Mouse (Mus musculus) bone marrow, adult 2 months (tissue): ENCODE results near the gene Spats2. TPM values are rescaled to one million over a fixed set of nuclear protein-coding genes. Genes with fewer than 3 reads are reported as not detected.
A peak's percentile ranks its signal among the peaks of the same experiment; 100 is the strongest.

Source experiments
- H3K27ac ChIP-seq: fragments of 200-500 bp; 2 replicates; pipeline ENCODE4 v1.5.1; 2012; ENCODE audit warnings: low read depth, mild to moderate bottlenecking, control low read depth, inconsistent platforms, low read length; ENCODE audit not compliant: control insufficient read depth, poor library complexity, insufficient read depth
- H3K4me1 ChIP-seq: fragments of 200-500 bp; 2 replicates; pipeline ENCODE4 v1.6.1; 2011; ENCODE audit warnings: low read length; ENCODE audit not compliant: control insufficient read depth, insufficient read depth
- H3K4me3 ChIP-seq: fragments of 200-500 bp; replicated peaks from 2 replicates; pipeline ENCODE3; 2011; ENCODE audit warnings: mild to moderate bottlenecking, low read depth, low read length, control low read depth; ENCODE audit not compliant: control insufficient read depth
- CTCF ChIP-seq: fragments of 200-500 bp; IDR thresholded peaks from 2 replicates; pipeline ENCODE4 v1.5.1; 2011; ENCODE audit warnings: low read length, control low read depth; ENCODE audit not compliant: control insufficient read depth, insufficient read depth
- POLR2A ChIP-seq: fragments of 200-500 bp; IDR thresholded peaks from 2 replicates; pipeline ENCODE4 v1.6.1; 2011; ENCODE audit warnings: low read depth, mild to moderate bottlenecking, control low read depth, low read length, borderline replicate concordance; ENCODE audit not compliant: control insufficient read depth
- WGBS: fragments of 180-500 bp; shearing (Covaris S2); methylation state at CpG from one replicate; pipeline ENCODE4 v1.1.7; 2018; 5-methylcytosine and 5-hydroxymethylcytosine counted together
- polyA plus RNA-seq: library from polyadenylated mRNA; stranded (reverse); fragments of >200 nt; gene quantifications from 2 replicates; pipeline ENCODE4 v1.2.4, GENCODE M21; 2011; ENCODE audit warnings: low replicate concordance; ENCODE audit not compliant: missing spikeins, insufficient read depth, insufficient read length

The Spats2 gene
- polyA plus RNA-seq, 1 experiment = 2.5 TPM

GRCm38 (mm10) chr15:99195043-99195442 is 69.3 kb downstream of the Spats2 start:
- Histone ChIP-seq H3K4me3 (no peak overlapping the region), H3K27ac (no peak overlapping the region), H3K4me1 (no peaks in the 10 kb centered on the region)
- TF ChIP-seq POLR2A (no peak), CTCF (no peak)
- WGBS = 81% methylated on average over 6 of the region's 6 CpGs

- no peak overlapping the region for H3K4me3 ChIP-seq
- no peaks in the 10 kb centered on the region for H3K4me1 ChIP-seq
- H3K27ac ChIP-seq = no peak overlapping the region
- TF ChIP-seq CTCF (no peak), POLR2A (no peak)
These were observed 73.0 kb downstream of the Spats2 start for GRCm38 (mm10) chr15:99198761-99199160.

GRCm38 (mm10) chr15:99205959-99206358 is 80.2 kb downstream of the Spats2 start:
- Histone ChIP-seq H3K4me3 (no peak overlapping the region), H3K27ac (no peak overlapping the region), H3K4me1 (no peaks in the 10 kb centered on the region)
- TF ChIP-seq CTCF = no peak
- no peak for TF ChIP-seq POLR2A
- WGBS = 80% methylated on average over 8 of the region's 8 CpGs

DNA sequence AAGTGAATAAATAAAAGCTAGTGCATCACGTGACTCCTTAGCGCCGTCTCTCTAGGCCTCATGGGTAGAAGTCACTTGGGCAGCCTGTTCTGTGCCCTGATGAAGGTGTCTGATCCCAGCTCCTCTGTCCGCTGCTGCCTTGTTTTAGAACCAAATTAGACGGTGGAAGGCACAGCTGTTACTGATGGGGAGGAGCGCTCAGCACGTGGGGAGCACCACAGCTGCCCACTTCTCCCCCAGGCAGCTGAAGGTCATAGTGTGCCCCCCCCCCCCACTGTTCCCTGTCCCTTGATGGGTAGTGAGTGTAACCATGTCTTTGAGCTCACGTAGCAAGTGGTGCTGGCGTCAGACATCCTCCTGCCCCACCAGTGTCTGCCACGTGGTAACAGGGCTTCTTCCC is 87.5 kb downstream of the Spats2 start:
- no peak for TF ChIP-seq POLR2A
- no peak for TF ChIP-seq CTCF
- no peaks in the 10 kb centered on the region for H3K4me1 ChIP-seq
- H3K4me3 ChIP-seq = no peak overlapping the region
- WGBS = 84% methylated on average over 10 of the region's 10 CpGs
- no peak overlapping the region for H3K27ac ChIP-seq

- peak; percentile 61 for TF ChIP-seq CTCF
- TF ChIP-seq POLR2A = no peak
- Histone ChIP-seq H3K4me3 (no peak overlapping the region), H3K27ac (no peak overlapping the region), H3K4me1 (no peaks in the 10 kb centered on the region)
- 89% methylated on average over 2 of the region's 2 CpGs for WGBS
These were observed 89.2 kb downstream of the Spats2 start for GRCm38 (mm10) chr15:99214941-99215340.

GRCm38 (mm10) chr15:99215741-99216463 is 90.2 kb downstream of the Spats2 start:
- H3K4me1 ChIP-seq = no peaks in the 10 kb centered on the region
- H3K27ac ChIP-seq = no peak overlapping the region
- no peak overlapping the region for H3K4me3 ChIP-seq
- WGBS = 74% methylated on average over 11 of the region's 11 CpGs
- no peak for TF ChIP-seq CTCF
- no peak for TF ChIP-seq POLR2A

DNA sequence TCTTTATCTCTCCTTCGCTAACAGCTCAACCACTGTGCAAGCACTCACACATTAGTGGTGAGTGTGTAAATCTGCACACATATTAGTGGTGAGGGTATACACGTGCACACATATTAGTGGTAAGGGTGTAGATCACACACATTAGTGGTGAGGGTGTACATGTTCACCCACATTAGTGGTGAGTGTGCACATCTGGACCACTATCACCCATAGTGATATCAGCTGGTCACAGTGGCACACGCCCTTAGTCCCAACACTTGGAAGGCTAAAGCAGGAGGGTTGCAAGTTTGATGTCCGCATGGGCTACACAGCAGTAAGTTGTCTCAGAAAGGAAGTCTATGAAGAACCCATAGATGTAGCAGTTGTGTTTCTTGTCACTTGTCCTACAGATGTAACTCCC is 91.9 kb downstream of the Spats2 start:
- H3K4me3 ChIP-seq = no peak overlapping the region
- H3K27ac ChIP-seq = no peak overlapping the region
- WGBS = 81% methylated on average over 4 of the region's 4 CpGs
- no peaks in the 10 kb centered on the region for H3K4me1 ChIP-seq
- TF ChIP-seq POLR2A (no peak), CTCF (no peak)

GRCm38 (mm10) chr15:99221315-99221952 is 95.7 kb downstream of the Spats2 start:
- TF ChIP-seq CTCF (no peak), POLR2A (no peak)
- Histone ChIP-seq H3K4me3 (no peak overlapping the region), H3K27ac (no peak overlapping the region), H3K4me1 (no peaks in the 10 kb centered on the region)
- WGBS = 22% methylated on average over 8 of the region's 8 CpGs
